Mouse (Mus musculus): ENCODE data around the gene Gm7971. TPM values are rescaled to one million over a fixed set of nuclear protein-coding genes. Genes with fewer than 3 reads are reported as not detected.
"Not testable (repeated sequence)": the region's sequence is repeated elsewhere in the genome, so short reads cannot be mapped to it uniquely, and the experiment has no call there.

Gm7971 gene
- total RNA-seq (2014; fragmentation: Nextera tagmentation) (not detected in 2 replicates), total RNA-seq (2017) (not detected in 2 replicates)

DNA sequence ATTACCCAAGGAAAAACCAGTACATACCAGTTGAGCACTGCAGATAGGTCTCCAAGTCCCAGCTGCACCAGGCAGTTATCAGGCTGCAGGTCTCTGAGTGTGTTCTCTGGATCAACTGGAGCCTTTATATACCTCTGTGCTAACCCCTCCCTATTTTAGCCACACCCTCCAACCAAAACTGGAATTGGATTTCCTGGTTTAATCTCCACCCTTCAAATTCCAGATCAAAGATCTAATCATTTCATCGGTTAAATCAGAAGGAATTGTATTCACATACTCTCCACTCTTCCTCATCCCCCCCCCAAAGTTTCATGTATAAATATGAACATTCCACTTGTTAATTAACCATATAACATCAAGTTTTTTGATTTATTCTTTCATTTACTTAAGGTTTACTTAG lies at the start of gene Gm7971:
Gm7971 (minus strand) TSS at position 101 of the 400 bp plus-strand sequence.
- ATAC-seq (replicated peaks; ENCODE audit: poor library complexity, severe bottlenecking) = not testable (repeated sequence)

Other genes starting within 250 kb of the Gm7971 start
- not detected in 2 replicates for gene D5Ertd577e, start 138.1 kb downstream of the Gm7971 start, total RNA-seq (2014; fragmentation: Nextera tagmentation)
- gene D5Ertd577e, start 138.1 kb downstream of the Gm7971 start, total RNA-seq (2017) = not detected in 2 replicates
- gene Gm3286, start 84.1 kb downstream of the Gm7971 start, total RNA-seq (2014; fragmentation: Nextera tagmentation) = not detected in 2 replicates
- gene Gm3286, start 84.1 kb downstream of the Gm7971 start, total RNA-seq (2017) = not detected in 2 replicates
- not detected in 2 replicates for gene Gm7978, start 141.3 kb upstream of the Gm7971 start, total RNA-seq (2014; fragmentation: Nextera tagmentation)
- not detected in 2 replicates for gene Gm7978, start 141.3 kb upstream of the Gm7971 start, total RNA-seq (2017)
- gene Gm7982, start 147.1 kb upstream of the Gm7971 start, total RNA-seq (2014; fragmentation: Nextera tagmentation) = not detected in 2 replicates
- not detected in 2 replicates for gene Gm7982, start 147.1 kb upstream of the Gm7971 start, total RNA-seq (2017)
- gene E330014E10Rik, start 181.1 kb upstream of the Gm7971 start, total RNA-seq (2014; fragmentation: Nextera tagmentation) = not detected in 2 replicates
- gene E330014E10Rik, start 181.1 kb upstream of the Gm7971 start, total RNA-seq (2017) = not detected in 2 replicates

Measured in granulocyte monocyte progenitor cell, adult 5-6 weeks (primary cell).